Mouse (Mus musculus): Measurements from ENCODE around the gene Acad8. TPM values are rescaled to one million over a fixed set of nuclear protein-coding genes. Genes with fewer than 3 reads are reported as not detected.

Gene Acad8
- total RNA-seq, 2 experiments from 2014 or later = 28.5 to 32.4 TPM

GRCm38 (mm10) chr9:26985668-26986277 is 13.6 kb downstream of the Acad8 start:
- no peak for DNase-seq (ENCODE audit: low spot score in 2 of 2)

DNA sequence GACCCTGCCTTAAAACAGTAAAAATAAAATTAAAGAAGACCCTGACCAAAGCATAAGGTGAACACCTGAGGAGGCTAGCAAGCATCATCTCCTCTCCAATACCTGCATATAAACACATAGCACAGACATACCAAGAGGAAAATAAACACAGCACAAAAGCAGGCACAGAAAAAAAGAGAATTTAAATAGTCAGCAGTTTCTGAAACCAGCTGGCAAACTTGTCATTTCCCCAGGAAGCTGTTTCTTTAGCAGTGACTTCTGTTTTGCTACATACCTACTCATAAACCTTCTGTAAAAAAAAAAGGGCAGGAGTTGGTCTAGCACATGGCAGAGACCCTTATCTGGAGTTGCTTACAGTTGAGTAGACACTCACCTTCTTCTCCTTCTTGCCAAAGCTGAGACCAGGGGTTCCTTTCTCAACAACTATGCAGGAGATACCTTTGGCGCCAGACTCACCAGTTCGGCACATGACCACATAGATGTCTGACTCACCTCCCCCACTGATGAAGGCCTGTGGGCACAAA is 14.2 kb downstream of the Acad8 start:
- no peak for DNase-seq (ENCODE audit: low spot score in 2 of 2)

DNA sequence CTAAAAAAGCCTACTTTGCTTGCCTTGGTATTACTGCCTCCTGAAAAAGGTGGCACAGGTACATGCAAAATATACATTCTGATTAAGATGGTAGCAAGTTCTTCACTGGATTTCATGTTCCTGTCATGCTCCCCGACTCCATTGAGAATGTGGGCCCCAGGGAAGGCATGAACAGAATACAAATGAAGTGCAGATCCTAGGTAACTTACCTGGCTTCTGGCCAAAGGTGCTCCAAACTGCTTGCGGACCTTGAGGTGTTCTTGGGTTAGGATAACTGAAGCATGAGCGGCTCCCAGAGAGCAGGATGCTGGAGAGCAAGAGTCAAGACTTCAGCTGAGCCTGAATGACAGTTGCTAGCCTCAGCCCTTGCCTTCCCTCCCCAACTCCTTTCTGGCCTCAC is 20.6 kb downstream of the Acad8 start:
- no peak for DNase-seq (ENCODE audit: low spot score in 2 of 2)

DNA sequence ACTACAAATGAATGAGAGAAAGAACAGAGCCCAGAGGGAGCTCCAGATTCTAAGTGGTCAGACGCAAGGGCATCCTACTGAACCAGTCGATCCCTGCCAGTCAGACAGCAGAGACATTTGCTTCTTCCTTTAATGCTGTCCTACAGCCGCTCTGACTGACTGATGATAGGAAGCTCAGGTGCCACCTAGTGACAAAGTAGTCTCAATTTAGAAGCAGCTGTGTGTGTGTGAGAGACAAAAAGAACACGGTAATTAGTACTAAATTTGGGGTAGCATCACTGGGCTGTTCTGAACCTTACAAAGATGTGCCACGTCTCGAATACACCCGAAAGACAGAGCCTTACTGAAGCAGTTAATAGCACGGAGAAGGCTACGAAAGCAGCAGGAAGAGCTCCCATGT is 21.6 kb downstream of the Acad8 start:
- no peak for DNase-seq (ENCODE audit: low spot score in 2 of 2)

DNA sequence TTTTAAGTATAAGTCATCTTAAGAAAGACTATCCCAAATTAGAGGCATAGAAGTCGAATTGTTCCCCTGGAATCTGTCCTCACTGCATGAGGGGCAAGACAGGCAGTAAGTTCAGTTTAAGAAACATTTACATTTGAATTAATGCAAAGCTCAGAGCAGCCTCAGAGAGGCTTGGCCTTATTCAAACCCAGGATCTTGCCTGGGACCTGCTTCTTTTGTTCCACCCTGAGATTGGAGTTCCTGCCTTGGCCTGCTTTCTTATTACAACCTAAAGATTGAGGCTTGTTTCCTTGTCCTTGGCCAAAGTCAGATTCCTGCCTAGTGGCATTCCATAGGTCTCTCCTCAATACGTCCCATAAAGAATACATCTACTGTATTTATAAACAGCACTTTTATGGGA is 51.6 kb downstream of the Acad8 start:
- DNase-seq (ENCODE audit: low spot score in 2 of 2) = no peak

- DNase-seq (ENCODE audit: low spot score in 2 of 2) = no peak
Observed at GRCm38 (mm10) chr9:26924146-26924545, 75.2 kb downstream of the Acad8 start.

Other genes with a start within 250 kb of the Acad8 start
- under 1 TPM; 0.12 to 0.23 TPM for gene Glb1l2, start 193.1 kb downstream of the Acad8 start, total RNA-seq (2021)
- gene Glb1l3, start 138.7 kb downstream of the Acad8 start, total RNA-seq (2021) = not detected
- not detected for gene Gm1110, start 76.5 kb downstream of the Acad8 start, total RNA-seq (2021)
- gene Thyn1, start 144 bp upstream of the Acad8 start, total RNA-seq (2021) = 10 to 100 TPM; 63.7 to 64.9 TPM
- gene Vps26b, start 30.5 kb upstream of the Acad8 start, total RNA-seq (2021) = 100 to 1,000 TPM in 1 of 2 experiments, 10 to 100 TPM in 1; 95.3 to 103 TPM
- 10 to 100 TPM; 17.4 to 18.3 TPM for gene Ncapd3, start 30.6 kb upstream of the Acad8 start, total RNA-seq (2021)
- 10 to 100 TPM; 27.3 to 32.7 TPM for gene Jam3, start 155.9 kb upstream of the Acad8 start, total RNA-seq (2021)